Mouse (Mus musculus) heart, embryonic 11.5 days (tissue): ENCODE measurements at regions not wholly inside any gene's neighbourhood (a gene's known extent, or its start where the extent isn't known, plus 50 kb on each side); places are given as distances from the start of the nearest gene placed in this dataset.
A peak's percentile ranks its signal among the peaks of the same experiment; 100 is the strongest.

Experiments used
- ATAC-seq: fragments of 200-750 bp; cut with Nextera tagmentation; replicated peaks from 2 replicates; pipeline ENCODE4 v1.8.0; 2017; ENCODE audit warnings: moderate library complexity; ENCODE audit not compliant: insufficient number of reproducible peaks, low FRiP score, low TSS enrichment
- H3K27ac ChIP-seq: fragments of 300-500 bp; sonication (generic); 2 replicates; pipeline ENCODE4 v1.5.1; 2014; ENCODE audit warnings: mild to moderate bottlenecking, low read depth, low read length
- H3K27me3 ChIP-seq: fragments of 300-500 bp; sonication (generic); 2 replicates; pipeline ENCODE4 v1.6.1; 2014; ENCODE audit warnings: mild to moderate bottlenecking, low read length, mixed read lengths; ENCODE audit not compliant: control insufficient read depth, insufficient read depth
- H3K36me3 ChIP-seq: fragments of 300-500 bp; sonication (generic); 2 replicates; pipeline ENCODE4 v1.6.1; 2014; ENCODE audit warnings: mild to moderate bottlenecking, low read length, moderate library complexity, mixed read lengths; ENCODE audit not compliant: control insufficient read depth, insufficient read depth
- H3K4me1 ChIP-seq: fragments of 300-500 bp; sonication (generic); 2 replicates; pipeline ENCODE4 v1.6.1; 2014; ENCODE audit warnings: low read length; ENCODE audit not compliant: control insufficient read depth, insufficient read depth
- H3K4me2 ChIP-seq: fragments of 300-500 bp; sonication (generic); 2 replicates; pipeline ENCODE4 v1.6.1; 2014; ENCODE audit warnings: mild to moderate bottlenecking, moderate library complexity
- H3K4me3 ChIP-seq: fragments of 300-500 bp; sonication (generic); 2 replicates; pipeline ENCODE4 v1.5.1; 2014; ENCODE audit warnings: low read depth, low read length
- H3K9ac ChIP-seq: fragments of 300-500 bp; sonication (generic); 2 replicates; pipeline ENCODE4 v1.6.1; 2014; ENCODE audit warnings: mild to moderate bottlenecking, low read depth, low read length, moderate library complexity
- H3K9me3 ChIP-seq: fragments of 300-500 bp; sonication (generic); replicated peaks from 2 replicates; pipeline ENCODE4 v1.6.1; 2016; ENCODE audit warnings: low read length; ENCODE audit not compliant: control insufficient read depth
- WGBS: fragments of 180-500 bp; shearing (Covaris S2); extraction: QIAGEN DNeasy Blood & Tissue Kit; methylation state at CpG from one replicate; pipeline ENCODE4 v1.1.7; 2014; ENCODE audit not compliant: insufficient replicate concordance; 5-methylcytosine and 5-hydroxymethylcytosine counted together

GRCm38 (mm10) chr15:96944741-96945140 is 111.0 kb downstream of the Slc38a4 start:
- H3K4me2 ChIP-seq, result no peak overlapping the region
- no peaks in the 10 kb centered on the region for H3K4me1 ChIP-seq
- H3K36me3 ChIP-seq, result no peaks in the 10 kb centered on the region
- no peaks in the 10 kb centered on the region for H3K27me3 ChIP-seq
- H3K4me3 ChIP-seq, result no peak overlapping the region
- H3K9me3 ChIP-seq, result no peaks in the 10 kb centered on the region
- no peak overlapping the region for H3K9ac ChIP-seq
- 93% methylated on average over 4 of the region's 4 CpGs for WGBS
- ATAC-seq, result no peak
- H3K27ac ChIP-seq, result no peak overlapping the region

GRCm38 (mm10) chr15:96942651-96943050 is 113.1 kb downstream of the Slc38a4 start:
- 84% methylated on average over 4 of the region's 4 CpGs for WGBS
- no peak overlapping the region for H3K9ac ChIP-seq
- no peak for ATAC-seq

DNA sequence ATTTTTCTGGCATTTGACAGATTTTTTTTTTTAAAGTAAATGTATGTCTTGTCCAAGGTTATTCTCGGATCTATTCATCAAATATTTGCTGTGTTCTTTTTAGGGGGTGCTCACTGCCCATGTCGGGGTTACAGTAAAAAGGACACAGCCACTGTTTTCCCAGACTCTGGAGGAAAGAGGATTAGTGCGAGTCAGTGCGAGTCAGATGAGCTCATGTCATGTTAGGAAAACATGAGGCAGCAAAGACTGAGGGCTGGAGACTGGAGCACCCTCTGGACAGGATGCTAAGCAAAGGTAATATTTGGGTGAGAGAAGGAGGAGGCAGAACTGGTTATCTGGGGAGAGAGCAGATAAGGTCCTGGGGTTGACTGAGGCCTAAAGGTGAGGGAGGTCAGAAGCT is 117.3 kb downstream of the Slc38a4 start:
- no peak overlapping the region for H3K27ac ChIP-seq
- peaks cover 10% of the 10 kb centered on the region for H3K4me1 ChIP-seq
- 62% methylated on average over 4 of the region's 4 CpGs for WGBS
- no peak for ATAC-seq
- H3K9ac ChIP-seq, result no peak overlapping the region
- H3K4me3 ChIP-seq, result no peak overlapping the region
- no peak overlapping the region for H3K4me2 ChIP-seq
- no peaks in the 10 kb centered on the region for H3K36me3 ChIP-seq
- no peaks in the 10 kb centered on the region for H3K27me3 ChIP-seq
- H3K9me3 ChIP-seq, result no peaks in the 10 kb centered on the region

More at GRCm38 (mm10) chr15:96942651-96943050, 113.1 kb downstream of the Slc38a4 start:
- Histone ChIP-seq H3K4me1 (peaks cover 7% of the 10 kb centered on the region), H3K4me2 (no peak overlapping the region), H3K36me3 (no peaks in the 10 kb centered on the region), H3K9me3 (no peaks in the 10 kb centered on the region), H3K27me3 (no peaks in the 10 kb centered on the region), H3K4me3 (no peak overlapping the region), H3K27ac (no peak overlapping the region)

DNA sequence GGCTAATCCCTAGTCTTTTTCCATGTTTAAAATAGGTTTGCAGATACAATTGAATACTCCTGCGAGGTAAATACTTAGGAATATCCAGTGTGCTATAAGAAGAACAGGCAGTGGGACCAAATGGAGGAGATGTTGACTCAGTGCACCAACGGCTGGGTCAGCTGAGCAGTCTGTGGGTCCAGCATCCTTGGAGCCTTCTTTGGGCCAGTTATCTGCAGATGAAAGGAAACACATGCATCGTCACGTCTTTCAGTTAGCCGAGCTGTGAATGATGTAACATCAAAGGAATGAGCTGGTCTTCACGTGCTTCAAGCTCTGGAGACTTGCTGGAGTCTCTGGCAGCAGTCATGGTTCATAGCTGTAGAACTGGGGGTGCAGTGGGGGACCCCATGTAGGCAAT is 118.1 kb downstream of the Slc38a4 start:
- no peak overlapping the region for H3K27ac ChIP-seq

DNA sequence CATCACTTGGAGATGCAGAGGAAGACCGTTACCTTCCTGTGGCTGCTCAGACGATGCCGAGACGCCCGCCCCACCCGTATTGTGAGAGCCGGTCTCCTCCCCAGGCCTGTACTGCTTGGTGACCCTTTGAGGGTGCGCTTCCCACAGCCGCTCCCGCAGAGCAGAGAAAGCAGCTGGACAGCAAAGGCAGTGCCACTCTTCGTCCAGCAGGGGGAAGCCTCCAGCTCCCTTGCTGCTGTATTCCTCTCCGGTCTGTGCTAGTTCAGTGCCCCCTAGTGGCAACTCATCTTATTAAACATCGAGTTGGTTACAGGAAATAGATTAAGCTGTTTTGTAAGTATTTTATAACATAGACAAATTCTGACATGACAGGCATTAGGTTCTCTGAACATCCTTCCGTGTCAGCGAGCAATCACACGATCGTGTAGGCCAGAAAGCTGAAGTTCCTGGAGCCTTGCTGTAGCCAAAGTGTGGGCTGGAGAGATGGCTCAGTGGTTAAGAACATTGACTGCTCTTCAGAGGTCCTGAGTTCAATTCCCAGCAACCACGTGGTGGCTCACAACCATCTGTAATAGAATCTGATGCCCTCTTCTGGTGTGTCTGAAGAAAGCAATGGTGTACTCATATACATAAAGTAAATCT is 118.9 kb downstream of the Slc38a4 start:
- no peaks in the 10 kb centered on the region for H3K36me3 ChIP-seq
- H3K27ac ChIP-seq, result no peak overlapping the region
- peak overlapping the region; percentile 12; the same call in 1 of the 2 replicates for H3K9ac ChIP-seq
- peak overlapping the region; percentile 56 for H3K4me2 ChIP-seq
- no peaks in the 10 kb centered on the region for H3K9me3 ChIP-seq
- 7% methylated on average over 18 of the region's 18 CpGs for WGBS
- peaks cover 10% of the 10 kb centered on the region for H3K4me1 ChIP-seq
- ATAC-seq, result peak; percentile 67; the same call in 1 of the 2 replicates
- H3K27me3 ChIP-seq, result no peaks in the 10 kb centered on the region
- peak overlapping the region; percentile 15; the same call in 1 of the 2 replicates for H3K4me3 ChIP-seq

More for the DNA sequence above, 118.1 kb downstream of the Slc38a4 start:
- H3K4me3 ChIP-seq, result no peak overlapping the region
- no peak overlapping the region for H3K9ac ChIP-seq
- no peak for ATAC-seq
- H3K4me1 ChIP-seq, result peaks cover 10% of the 10 kb centered on the region
- no peaks in the 10 kb centered on the region for H3K27me3 ChIP-seq
- no peak overlapping the region; the same call in 1 of the 2 replicates for H3K4me2 ChIP-seq
- H3K9me3 ChIP-seq, result no peaks in the 10 kb centered on the region
- no peaks in the 10 kb centered on the region for H3K36me3 ChIP-seq
- 21% methylated on average over 6 of the region's 6 CpGs for WGBS

DNA sequence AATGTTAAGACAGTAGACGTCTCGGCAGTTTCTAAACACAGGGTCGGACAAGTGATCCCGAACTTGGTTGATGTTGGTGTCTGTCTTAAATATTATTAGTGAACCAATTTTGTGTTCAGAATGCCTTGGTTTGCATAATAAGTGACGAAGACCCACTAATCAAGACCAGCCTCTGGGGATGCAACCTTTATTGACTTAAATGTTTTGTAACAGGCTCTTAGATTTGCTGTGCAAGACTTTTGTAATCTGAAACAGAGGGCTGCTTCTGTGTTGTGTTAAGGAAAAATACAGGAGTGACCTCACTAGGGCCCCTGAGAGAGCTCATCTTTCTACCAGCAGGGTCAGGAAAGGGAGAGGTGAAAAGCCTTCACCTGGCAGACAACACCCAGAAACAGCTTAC is 119.5 kb downstream of the Slc38a4 start:
- Histone ChIP-seq H3K4me2 (peak overlapping the region; percentile 56), H3K9ac (no peak overlapping the region), H3K27ac (no peak overlapping the region), H3K9me3 (no peaks in the 10 kb centered on the region), H3K27me3 (no peaks in the 10 kb centered on the region), H3K4me1 (peaks cover 10% of the 10 kb centered on the region), H3K4me3 (peak overlapping the region; percentile 15; the same call in 1 of the 2 replicates), H3K36me3 (no peaks in the 10 kb centered on the region)
- ATAC-seq, result no peak
- whole genome bisulfite sequencing, result 68% methylated on average over 5 of the region's 5 CpGs

GRCm38 (mm10) chr15:96933451-96933850 is 122.3 kb downstream of the Slc38a4 start:
- no peak for ATAC-seq
- H3K4me2 ChIP-seq, result no peak overlapping the region
- peaks cover 7% of the 10 kb centered on the region for H3K4me1 ChIP-seq
- H3K27me3 ChIP-seq, result no peaks in the 10 kb centered on the region
- H3K27ac ChIP-seq, result no peak overlapping the region
- H3K36me3 ChIP-seq, result no peaks in the 10 kb centered on the region
- no peak overlapping the region for H3K4me3 ChIP-seq
- WGBS, result 58% methylated on average over 3 of the region's 3 CpGs
- no peaks in the 10 kb centered on the region for H3K9me3 ChIP-seq
- no peak overlapping the region for H3K9ac ChIP-seq

DNA sequence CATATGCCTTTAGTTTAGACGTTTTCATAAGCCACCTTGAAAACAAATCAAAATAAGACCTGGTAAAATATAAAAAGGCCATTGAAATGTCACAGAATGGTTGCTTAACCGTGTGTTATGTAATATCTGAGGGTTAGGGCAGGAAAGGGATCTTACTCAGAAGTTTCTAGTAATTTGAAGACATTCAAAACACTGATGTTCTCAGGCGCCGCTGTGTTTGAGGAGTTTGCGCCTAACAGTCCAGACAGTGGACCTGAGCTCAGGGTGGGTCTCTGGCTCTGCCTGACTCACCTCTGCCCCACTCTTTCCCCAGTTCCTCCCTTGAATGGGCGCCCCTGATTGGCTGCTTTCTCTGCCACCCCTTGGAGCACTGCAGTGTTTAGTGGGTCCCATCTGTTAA is 125.2 kb downstream of the Slc38a4 start:
- H3K27ac ChIP-seq, result no peak overlapping the region
- 74% methylated on average over 6 of the region's 6 CpGs for WGBS
- H3K9me3 ChIP-seq, result no peaks in the 10 kb centered on the region
- no peak overlapping the region for H3K4me2 ChIP-seq
- H3K36me3 ChIP-seq, result no peaks in the 10 kb centered on the region
- no peak overlapping the region for H3K9ac ChIP-seq
- H3K27me3 ChIP-seq, result no peaks in the 10 kb centered on the region
- H3K4me1 ChIP-seq, result no peaks in the 10 kb centered on the region
- H3K4me3 ChIP-seq, result no peak overlapping the region
- ATAC-seq, result no peak

DNA sequence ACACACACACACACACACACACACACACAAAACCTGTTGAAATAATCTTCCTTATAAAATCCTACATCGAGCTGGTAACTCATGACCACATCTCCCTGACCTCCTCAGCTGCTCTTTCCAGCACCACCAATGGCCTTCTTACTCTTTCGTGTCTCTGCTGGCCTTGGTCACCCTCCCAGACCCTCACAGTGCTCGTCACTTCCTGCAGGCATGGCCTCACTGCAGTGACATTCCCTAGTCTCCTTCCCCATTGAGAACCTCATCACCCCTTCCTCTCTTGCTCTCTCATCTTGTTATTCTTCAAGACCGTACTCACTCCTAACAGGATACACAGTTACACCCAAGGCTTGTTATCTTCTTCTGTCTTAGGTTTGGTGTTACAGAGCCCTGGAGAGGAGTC is 126.0 kb downstream of the Slc38a4 start:
- ATAC-seq, result no peak
- Histone ChIP-seq H3K27ac (no peak overlapping the region), H3K27me3 (no peaks in the 10 kb centered on the region), H3K9me3 (no peaks in the 10 kb centered on the region), H3K9ac (no peak overlapping the region), H3K4me2 (no peak overlapping the region), H3K4me3 (no peak overlapping the region), H3K4me1 (no peaks in the 10 kb centered on the region), H3K36me3 (no peaks in the 10 kb centered on the region)
- WGBS, result 60% methylated on average over 4 of the region's 4 CpGs
